Mouse (Mus musculus): ENCODE measurements around the gene Eif4a1.
"Not testable (repeated sequence)": the region's sequence is repeated elsewhere in the genome, so short reads cannot be mapped to it uniquely, and the experiment has no call there.

DNA sequence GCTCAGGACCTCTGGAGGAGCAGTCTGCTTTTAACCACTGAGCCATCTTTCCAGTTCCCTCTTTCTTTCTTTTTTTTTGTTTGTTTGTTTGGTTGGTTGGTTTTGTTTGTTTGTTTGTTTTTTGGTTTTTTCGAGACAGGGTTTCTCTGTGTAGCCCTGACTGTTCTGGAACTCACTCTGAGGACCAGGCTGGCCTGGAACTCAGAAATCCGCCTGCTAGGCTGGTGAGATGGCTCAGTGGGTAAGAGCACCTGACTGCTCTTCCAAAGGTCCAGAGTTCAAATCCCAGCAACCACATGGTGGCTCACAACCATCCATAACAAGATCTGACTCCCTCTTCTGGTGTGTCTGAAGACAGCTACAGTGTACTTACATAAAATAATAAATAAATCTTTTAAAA, 47.9 kb downstream of the Eif4a1 start:
- TF ChIP-seq GATA1 (IDR thresholded peaks at IDR 0.05; ENCODE audit: borderline replicate concordance, low read length); FLI1 (IDR thresholded peaks at IDR 0.05; ENCODE audit: low read length): not testable (repeated sequence)

Measured in megakaryocyte, embryonic 14.5 days (primary cell).